Mouse (Mus musculus): Measurements from ENCODE around the gene Skap1.

Gene Skap1

DNA sequence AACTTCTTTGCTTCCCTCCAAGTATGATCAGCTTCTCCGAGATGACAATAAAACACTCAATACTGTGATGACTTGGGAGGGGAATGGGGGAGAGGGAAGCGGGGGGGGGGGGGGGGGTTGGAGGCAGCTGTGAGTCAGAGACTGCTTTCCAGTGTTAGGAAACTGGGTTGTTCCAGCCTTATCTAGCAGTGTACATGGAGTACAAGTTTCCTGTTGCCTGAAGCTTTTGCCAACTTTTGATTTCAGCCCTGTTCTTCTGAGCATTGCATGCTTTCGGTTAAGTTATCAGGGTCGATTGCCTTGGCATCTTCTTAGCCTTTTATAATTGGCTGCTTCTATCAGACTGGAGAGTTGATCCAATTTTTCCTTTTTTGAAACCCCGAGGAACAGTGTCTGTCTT is 152.4 kb downstream of the Skap1 start:
- Histone ChIP-seq H3K27me3 (ENCODE audit: control insufficient read depth, insufficient read depth, low read length, poor library complexity, severe bottlenecking) (0 out of 2 replicates have a peak, but pooled peaks cover 2% of the 10 kb centered on the region), H3K36me3 (ENCODE audit: control insufficient read depth, insufficient read depth, low read length, poor library complexity, severe bottlenecking) (no peaks in the 10 kb centered on the region)
- DNase-seq (ENCODE audit: low read depth, low spot score), result no peak

DNA sequence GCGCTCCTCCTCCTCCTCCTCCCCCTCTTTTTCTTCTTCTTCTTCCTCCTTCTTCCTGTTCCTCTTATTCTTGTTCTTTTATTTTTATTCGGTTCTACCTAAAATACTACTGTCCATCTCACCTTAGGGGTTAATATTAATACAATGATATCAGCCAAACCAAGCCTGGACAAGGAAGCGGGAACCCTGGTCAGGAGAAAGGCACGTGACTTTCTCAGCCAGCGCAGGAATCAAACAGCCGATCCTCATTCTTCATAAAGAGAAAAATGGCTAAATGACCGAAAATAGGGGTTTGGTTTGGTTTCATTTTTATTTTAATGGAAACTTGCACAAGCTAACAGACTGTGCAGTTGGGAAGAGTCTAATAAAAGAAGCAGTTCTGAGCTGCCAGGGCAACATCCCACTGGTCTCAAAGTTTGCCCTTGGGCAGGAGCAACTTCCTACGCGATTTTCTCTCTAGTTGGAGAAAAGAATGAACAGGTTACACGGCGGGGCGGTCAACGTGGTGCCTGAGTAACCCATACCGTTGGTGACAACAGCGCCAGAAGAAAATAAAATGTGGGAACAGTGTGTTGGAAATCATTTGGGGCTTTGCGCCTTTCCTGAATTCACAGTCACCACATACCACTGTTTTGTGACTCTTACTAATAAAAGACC is 154.5 kb downstream of the Skap1 start:
- Histone ChIP-seq H3K27me3 (ENCODE audit: control insufficient read depth, insufficient read depth, low read length, poor library complexity, severe bottlenecking) (0 out of 2 replicates have a peak, but pooled peaks cover 2% of the 10 kb centered on the region), H3K36me3 (ENCODE audit: control insufficient read depth, insufficient read depth, low read length, poor library complexity, severe bottlenecking) (no peaks in the 10 kb centered on the region)
- no peak for DNase-seq (ENCODE audit: low read depth, low spot score)

DNA sequence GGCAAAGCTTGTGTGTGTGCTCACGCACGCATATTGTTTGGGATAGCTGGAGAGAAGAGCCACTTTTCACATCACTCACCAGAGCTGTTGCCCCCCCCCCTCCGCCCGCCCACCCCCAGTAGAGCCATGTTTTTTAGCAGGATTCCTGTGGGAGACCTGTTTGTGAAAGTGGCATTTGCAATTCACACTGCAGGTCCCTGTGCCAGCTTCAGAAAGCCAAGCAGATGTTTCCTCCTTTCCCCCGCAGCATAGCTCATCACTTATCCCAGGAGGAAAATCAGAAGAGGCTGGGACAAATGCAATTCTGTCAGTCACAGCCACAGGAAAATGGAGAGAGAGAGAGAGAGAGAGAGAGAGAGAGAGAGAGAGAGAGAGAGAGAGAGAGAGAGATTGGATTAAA is 155.2 kb downstream of the Skap1 start:
- no peaks in the 10 kb centered on the region for H3K36me3 ChIP-seq (ENCODE audit: control insufficient read depth, insufficient read depth, low read length, poor library complexity, severe bottlenecking)

DNA sequence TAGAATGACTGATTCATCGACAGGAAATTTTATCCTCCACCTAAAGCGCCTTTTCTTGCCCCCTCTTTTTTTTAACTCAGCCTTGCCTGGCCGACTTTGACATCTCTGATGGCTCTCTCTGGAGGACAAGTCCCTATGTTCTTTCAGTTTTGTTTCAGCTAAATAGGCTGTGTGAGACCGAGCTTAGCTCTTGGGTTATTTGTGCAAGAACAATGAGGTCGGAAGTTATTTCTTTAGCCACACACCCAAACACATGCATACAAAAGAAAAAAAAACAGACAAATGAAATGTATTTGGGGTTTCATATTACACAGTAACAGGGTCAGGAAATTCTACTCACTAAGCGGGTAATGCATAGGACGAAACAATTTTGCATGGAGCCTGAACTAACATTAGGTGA is 155.6 kb downstream of the Skap1 start:
- DNase-seq (ENCODE audit: low read depth, low spot score), result no peak
- H3K36me3 ChIP-seq (ENCODE audit: control insufficient read depth, insufficient read depth, low read length, poor library complexity, severe bottlenecking), result no peaks in the 10 kb centered on the region
- 0 out of 2 replicates have a peak, but pooled peaks cover 2% of the 10 kb centered on the region for H3K27me3 ChIP-seq (ENCODE audit: control insufficient read depth, insufficient read depth, low read length, poor library complexity, severe bottlenecking)

More for the DNA sequence above, 155.2 kb downstream of the Skap1 start:
- 0 out of 2 replicates have a peak, but pooled peaks cover 2% of the 10 kb centered on the region for H3K27me3 ChIP-seq (ENCODE audit: control insufficient read depth, insufficient read depth, low read length, poor library complexity, severe bottlenecking)
- DNase-seq (ENCODE audit: low read depth, low spot score), result no peak

DNA sequence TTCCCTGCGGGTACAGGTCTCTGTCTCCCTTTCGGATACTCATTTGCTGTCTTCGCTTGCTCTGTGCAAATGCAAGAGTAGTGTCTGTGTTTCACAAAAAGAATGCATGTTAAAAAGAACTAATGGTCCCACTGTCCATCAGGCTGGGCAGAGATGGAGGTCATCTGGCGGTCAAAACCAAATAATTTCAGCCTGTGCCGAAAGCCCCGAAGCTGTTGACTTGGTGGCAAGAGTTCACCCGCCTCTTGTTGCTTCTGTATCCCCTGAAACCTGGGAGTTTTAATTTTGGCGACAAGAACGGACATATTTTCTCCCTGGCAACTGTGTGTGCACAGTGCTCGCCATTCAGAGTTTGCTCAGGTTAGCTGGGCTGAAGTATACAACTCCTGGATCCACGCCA is 156.3 kb downstream of the Skap1 start:
- no peaks in the 10 kb centered on the region for H3K36me3 ChIP-seq (ENCODE audit: control insufficient read depth, insufficient read depth, low read length, poor library complexity, severe bottlenecking)
- DNase-seq (ENCODE audit: low read depth, low spot score), result no peak
- H3K27me3 ChIP-seq (ENCODE audit: control insufficient read depth, insufficient read depth, low read length, poor library complexity, severe bottlenecking), result 0 out of 2 replicates have a peak, but pooled peaks cover 2% of the 10 kb centered on the region

DNA sequence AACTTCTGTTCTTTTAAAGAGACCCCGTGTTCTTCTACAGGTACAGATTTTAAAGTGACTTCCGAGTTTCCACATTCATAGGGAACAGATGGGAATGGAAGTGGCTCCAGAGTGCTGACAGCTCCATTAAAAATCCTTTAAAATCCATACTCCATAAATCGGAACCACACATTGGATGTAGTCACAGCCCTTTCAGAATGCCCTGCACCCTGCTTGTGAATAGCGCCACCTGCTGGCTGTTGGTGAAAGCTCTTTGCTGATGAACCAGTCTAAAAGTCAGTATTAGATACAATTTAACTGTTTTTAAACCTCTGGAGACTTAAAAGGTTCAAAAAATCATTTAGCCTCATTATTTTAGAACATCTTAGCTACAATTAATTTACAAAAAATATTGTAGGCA is 156.8 kb downstream of the Skap1 start:
- H3K27me3 ChIP-seq (ENCODE audit: control insufficient read depth, insufficient read depth, low read length, poor library complexity, severe bottlenecking), result 0 out of 2 replicates have a peak, but pooled peaks cover 2% of the 10 kb centered on the region
- no peaks in the 10 kb centered on the region for H3K36me3 ChIP-seq (ENCODE audit: control insufficient read depth, insufficient read depth, low read length, poor library complexity, severe bottlenecking)
- peak; percentile 77 for DNase-seq (ENCODE audit: low read depth, low spot score)

DNA sequence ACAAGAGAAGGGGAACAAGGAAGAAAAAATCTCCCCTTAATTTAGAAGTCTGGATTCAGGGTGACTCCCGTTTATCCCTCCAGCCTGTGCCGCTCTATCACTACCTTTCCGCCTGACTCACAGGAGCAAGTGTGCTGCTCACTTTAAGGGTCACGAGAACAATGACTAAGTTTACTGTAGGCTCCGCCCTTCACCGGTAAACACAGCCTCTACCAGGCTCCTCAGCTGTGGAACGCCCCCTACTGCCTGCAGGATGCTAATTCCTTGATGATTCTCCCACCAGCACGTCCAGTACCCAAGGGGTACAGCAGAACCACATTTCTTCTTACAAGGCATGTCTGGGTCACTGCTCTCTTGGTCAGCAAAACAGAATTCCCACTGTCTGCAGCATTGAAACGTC is 158.4 kb downstream of the Skap1 start:
- Histone ChIP-seq H3K36me3 (ENCODE audit: control insufficient read depth, insufficient read depth, low read length, poor library complexity, severe bottlenecking) (no peaks in the 10 kb centered on the region), H3K27me3 (ENCODE audit: control insufficient read depth, insufficient read depth, low read length, poor library complexity, severe bottlenecking) (0 out of 2 replicates have a peak, but pooled peaks cover 2% of the 10 kb centered on the region)
- DNase-seq (ENCODE audit: low read depth, low spot score), result peak; percentile 27

DNA sequence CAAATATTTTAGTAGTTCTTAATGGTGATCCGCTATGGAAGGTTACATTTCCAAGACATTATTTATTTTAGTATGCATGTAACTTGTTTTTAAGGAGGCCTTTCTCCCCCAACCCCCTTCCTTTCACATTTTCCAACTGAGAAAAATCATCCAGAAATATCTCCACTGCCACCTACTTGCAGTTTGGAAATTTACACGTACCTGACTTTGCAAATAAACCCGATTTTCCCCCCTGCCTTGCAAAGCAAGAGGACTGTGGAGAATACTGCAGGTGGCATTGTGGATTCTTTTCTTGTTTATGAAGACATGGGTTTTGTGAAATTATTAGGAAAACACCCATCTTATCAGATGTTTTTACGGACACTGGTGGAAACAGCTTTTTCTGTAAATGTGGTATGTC is 160.0 kb downstream of the Skap1 start:
- DNase-seq (ENCODE audit: low read depth, low spot score), result no peak
- H3K36me3 ChIP-seq (ENCODE audit: control insufficient read depth, insufficient read depth, low read length, poor library complexity, severe bottlenecking), result no peaks in the 10 kb centered on the region
- H3K27me3 ChIP-seq (ENCODE audit: control insufficient read depth, insufficient read depth, low read length, poor library complexity, severe bottlenecking), result no peaks in the 10 kb centered on the region

DNA sequence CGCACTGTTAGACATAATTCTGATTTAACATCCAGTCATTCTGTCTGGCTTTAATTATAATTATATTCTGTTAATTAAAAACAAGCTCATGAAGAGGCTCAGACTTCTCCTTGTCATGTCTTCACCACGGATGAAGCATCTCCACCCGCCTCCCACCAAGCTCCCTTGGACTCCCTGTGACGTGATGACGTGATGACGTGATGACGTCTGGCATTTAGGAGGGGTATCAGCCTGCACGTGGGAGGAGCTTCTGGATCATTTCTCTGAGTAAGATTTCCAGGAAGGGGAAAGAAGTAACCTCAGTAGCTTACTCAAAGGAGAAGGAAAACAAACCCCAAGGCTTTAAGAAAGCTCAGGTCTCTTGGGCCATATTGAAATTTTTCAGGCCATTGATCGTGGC is 165.4 kb downstream of the Skap1 start:
- no peak for DNase-seq (ENCODE audit: low read depth, low spot score)
- H3K27me3 ChIP-seq (ENCODE audit: control insufficient read depth, insufficient read depth, low read length, poor library complexity, severe bottlenecking), result no peaks in the 10 kb centered on the region
- no peaks in the 10 kb centered on the region for H3K36me3 ChIP-seq (ENCODE audit: control insufficient read depth, insufficient read depth, low read length, poor library complexity, severe bottlenecking)

DNA sequence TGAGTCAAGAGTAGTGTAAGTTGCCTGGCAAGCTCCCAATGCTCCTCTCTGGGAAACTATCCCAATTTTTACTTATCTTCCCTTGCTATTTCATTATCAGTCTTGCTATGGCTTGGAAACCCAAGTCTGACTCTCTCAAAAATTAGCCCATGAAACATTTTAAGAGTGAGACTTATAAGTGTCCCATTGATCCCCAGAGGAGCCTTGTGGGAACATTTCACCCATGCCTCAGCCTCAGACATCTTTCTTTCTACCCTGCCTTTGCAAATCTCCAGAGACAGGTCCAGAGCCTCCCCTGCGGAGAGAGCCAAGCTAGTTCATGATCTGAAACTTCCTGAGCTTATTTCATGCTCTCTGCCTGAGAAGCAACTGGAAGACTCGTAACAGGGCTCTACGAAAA is 167.1 kb downstream of the Skap1 start:
- Histone ChIP-seq H3K27me3 (ENCODE audit: control insufficient read depth, insufficient read depth, low read length, poor library complexity, severe bottlenecking) (no peaks in the 10 kb centered on the region), H3K36me3 (ENCODE audit: control insufficient read depth, insufficient read depth, low read length, poor library complexity, severe bottlenecking) (no peaks in the 10 kb centered on the region)
- no peak for DNase-seq (ENCODE audit: low read depth, low spot score)

DNA sequence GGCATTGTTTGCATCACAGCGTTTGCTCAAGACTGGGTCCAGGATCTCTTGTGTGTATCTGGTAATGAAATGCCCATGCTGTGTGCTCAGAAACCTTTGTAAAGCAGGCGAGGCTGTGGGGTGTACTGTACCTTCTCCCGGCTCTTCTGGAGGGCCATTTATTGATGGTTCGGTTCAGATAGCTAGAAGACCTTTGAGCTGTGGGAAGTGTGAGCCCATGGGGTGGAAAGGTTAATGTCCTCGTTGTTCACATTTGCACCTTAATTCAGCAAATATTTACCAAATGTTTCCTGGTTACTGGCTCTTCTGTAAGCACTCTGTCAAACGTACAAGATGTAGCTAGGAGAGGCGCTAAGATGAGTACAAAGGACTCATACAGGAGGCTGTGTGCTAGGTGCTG is 173.5 kb downstream of the Skap1 start:
- Histone ChIP-seq H3K27me3 (ENCODE audit: control insufficient read depth, insufficient read depth, low read length, poor library complexity, severe bottlenecking) (no peaks in the 10 kb centered on the region), H3K36me3 (ENCODE audit: control insufficient read depth, insufficient read depth, low read length, poor library complexity, severe bottlenecking) (no peaks in the 10 kb centered on the region)
- no peak for DNase-seq (ENCODE audit: low read depth, low spot score)

DNA sequence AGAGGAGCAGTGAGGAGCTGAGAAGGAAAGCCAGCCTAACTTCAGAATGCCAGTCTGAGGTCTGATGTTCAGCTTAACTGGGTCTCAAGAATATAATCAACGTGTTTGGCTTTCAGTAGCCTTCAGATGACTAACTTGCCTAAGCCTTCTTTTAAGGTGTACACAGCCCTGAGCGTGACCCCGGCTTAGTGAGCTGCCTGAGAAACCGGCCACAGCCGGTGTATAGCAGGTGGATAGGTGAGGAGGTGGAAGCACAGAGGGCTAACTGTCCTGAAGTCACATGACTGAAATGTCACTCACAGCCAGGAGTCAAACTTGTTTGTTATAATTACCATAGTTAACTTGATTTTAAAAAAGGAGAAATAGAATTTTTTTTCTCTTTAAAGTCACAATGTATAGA is 175.4 kb downstream of the Skap1 start:
- Histone ChIP-seq H3K27me3 (ENCODE audit: control insufficient read depth, insufficient read depth, low read length, poor library complexity, severe bottlenecking) (no peaks in the 10 kb centered on the region), H3K36me3 (ENCODE audit: control insufficient read depth, insufficient read depth, low read length, poor library complexity, severe bottlenecking) (no peaks in the 10 kb centered on the region)
- DNase-seq (ENCODE audit: low read depth, low spot score), result no peak

DNA sequence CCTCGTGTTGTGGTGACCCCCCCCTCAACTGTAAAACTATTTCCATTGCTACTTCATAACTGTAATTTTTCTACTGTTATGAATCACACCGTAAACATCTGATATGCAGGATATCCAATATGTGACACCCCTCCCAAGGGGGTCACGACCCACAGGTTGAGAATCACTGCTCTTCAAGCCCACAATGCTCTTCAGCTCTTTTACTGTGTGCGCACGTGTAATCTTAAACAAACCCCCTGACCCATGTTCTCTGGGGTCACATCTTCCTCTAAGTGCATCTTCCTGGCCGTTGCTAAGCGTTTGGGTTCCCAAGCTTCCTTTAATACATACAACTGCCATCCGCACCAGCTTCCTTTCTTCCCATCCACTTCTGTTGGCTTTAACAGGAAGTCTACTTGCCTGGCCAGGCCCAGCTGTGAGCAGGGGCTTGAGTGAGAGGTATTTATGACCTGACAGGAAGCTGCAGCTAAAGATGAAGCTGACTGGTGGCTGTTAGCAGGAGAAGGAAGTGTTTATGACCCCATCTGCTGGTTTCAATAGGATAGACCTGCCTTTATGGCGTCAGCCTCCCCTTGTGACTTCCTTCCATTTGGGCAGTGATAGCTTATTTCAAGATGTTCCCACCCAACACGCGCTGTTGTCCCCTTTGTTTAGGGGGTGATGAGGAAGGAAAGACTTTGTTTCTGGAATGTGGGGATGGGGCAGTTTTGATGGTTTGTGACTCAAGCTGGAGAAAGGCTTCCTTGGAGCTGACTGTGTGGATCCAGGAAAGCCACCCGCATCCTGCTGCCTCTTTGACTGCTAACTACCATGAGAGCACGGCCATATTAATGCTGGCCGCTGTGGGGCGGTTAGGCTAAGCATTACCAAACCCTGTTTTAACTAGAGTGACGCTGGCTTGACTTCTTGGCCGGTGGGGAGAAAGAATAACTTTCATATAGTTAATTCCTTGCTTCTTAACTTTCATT is 178.1 kb downstream of the Skap1 start:
- peaks cover 2% of the 10 kb centered on the region; the same call in 1 of the 2 replicates for H3K27me3 ChIP-seq (ENCODE audit: control insufficient read depth, insufficient read depth, low read length, poor library complexity, severe bottlenecking)
- DNase-seq (ENCODE audit: low read depth, low spot score), result peak; percentile 66
- H3K36me3 ChIP-seq (ENCODE audit: control insufficient read depth, insufficient read depth, low read length, poor library complexity, severe bottlenecking), result no peaks in the 10 kb centered on the region

DNA sequence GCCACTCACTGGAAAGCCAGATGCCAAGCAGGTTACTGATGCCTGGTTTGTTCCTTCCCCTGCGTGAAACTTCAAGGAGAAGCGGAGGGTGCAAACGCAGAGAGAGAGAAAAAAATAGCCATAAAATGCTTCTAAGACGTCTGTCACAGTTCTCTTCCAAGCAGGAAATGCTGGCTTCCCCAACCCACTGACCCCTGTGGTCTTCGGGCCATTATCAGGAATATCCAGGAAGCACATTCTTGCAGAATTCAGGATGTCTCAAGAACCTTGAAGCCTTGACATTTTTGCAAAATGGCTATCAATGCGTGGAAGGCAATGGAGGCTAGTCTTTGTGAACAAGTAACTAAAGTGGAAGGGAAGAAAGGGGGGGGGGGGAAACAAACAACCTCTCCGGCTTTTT is 180.6 kb downstream of the Skap1 start:
- Histone ChIP-seq H3K36me3 (ENCODE audit: control insufficient read depth, insufficient read depth, low read length, poor library complexity, severe bottlenecking) (no peaks in the 10 kb centered on the region), H3K27me3 (ENCODE audit: control insufficient read depth, insufficient read depth, low read length, poor library complexity, severe bottlenecking) (peaks cover 2% of the 10 kb centered on the region; the same call in 1 of the 2 replicates)
- DNase-seq (ENCODE audit: low read depth, low spot score), result no peak

DNA sequence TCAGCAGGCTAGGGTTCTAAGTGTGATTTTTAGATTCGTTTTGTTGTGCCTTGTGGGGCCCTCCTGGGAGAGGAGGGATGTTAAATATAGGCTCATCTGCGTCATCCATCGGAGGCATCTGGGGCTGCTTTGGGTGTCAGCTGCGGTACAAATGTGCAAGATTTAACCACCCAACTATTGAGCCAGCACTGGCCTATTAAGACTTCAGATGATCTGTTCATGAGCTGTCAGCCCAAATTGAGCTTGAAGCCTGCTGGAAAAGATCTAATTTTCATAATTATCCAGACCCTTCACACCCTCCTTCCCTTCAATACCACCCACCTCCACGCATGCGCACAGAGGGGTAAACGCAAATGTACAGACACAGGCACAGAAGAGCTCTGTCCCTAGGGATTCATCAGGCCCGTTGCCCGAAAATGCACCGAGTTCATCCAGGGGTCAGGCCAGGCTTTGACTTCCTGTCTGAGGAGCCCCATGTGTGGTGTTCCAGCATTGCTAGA is 181.2 kb downstream of the Skap1 start:
- H3K27me3 ChIP-seq (ENCODE audit: control insufficient read depth, insufficient read depth, low read length, poor library complexity, severe bottlenecking), result peaks cover 2% of the 10 kb centered on the region; the same call in 1 of the 2 replicates
- H3K36me3 ChIP-seq (ENCODE audit: control insufficient read depth, insufficient read depth, low read length, poor library complexity, severe bottlenecking), result no peaks in the 10 kb centered on the region
- peak; percentile 61 for DNase-seq (ENCODE audit: low read depth, low spot score)

Data from splenic B cell, adult 2 months (primary cell).